Mouse (Mus musculus): Measurements from ENCODE around the gene Itk. TPM values are rescaled to one million over a fixed set of nuclear protein-coding genes. Genes with fewer than 3 reads are reported as not detected.

Itk gene
- polyA plus RNA-seq, 1 experiment from 2014 or later: not detected

DNA sequence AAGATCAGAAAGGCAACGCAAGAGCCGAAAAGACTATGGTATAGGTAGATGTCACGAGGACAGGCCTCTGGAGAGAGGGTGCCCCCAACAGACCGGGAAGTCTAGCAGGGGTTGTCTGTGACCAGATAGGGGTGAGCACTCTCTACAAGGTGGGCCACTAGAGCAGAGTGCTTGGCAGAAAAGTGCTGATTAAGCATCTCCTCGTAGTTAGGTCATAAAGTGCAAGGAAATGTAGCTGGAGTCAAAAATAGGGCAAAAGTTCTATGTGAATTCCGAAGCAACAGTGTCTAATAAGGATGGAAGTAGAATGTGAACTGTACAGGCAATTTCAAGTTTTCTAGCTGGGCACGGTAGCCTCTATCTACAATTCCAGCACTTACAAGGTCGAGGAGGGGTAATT, 18.1 kb downstream of the Itk start:
- H3K27ac ChIP-seq: no peak overlapping the region
- no peak for ATAC-seq
- no peak overlapping the region for H3K9ac ChIP-seq (replicated peaks)
- H3K4me1 ChIP-seq (replicated peaks): no peaks in the 10 kb centered on the region
- WGBS: 93% methylated on average over 8 of the region's 8 CpGs
- H3K9me3 ChIP-seq: no peaks in the 10 kb centered on the region
- no peak overlapping the region for H3K4me2 ChIP-seq (replicated peaks)
- no peak overlapping the region for H3K4me3 ChIP-seq (replicated peaks)
- H3K36me3 ChIP-seq: no peaks in the 10 kb centered on the region
- no peaks in the 10 kb centered on the region for H3K27me3 ChIP-seq

DNA sequence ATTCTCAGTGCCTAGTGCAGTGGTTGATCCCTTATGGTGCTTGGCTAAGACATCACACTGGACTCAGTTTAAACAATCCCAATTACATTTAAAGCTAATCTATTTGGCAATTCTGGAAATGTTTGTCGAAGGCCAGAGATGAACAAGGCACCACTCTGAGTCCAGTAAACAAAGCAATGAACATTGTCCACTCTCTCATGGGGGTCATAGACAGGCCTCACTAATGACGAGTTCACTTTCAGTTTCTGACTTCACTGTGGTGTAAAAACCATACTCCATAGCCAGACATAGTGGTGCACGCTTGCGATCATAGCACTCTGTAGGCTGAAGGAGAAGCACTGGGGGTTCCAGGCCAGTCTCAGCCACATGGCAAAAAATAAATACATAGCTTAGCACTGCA, 18.9 kb downstream of the Itk start:
- no peaks in the 10 kb centered on the region for H3K4me1 ChIP-seq (replicated peaks)
- 90% methylated on average over 4 of the region's 4 CpGs for WGBS
- no peaks in the 10 kb centered on the region for H3K27me3 ChIP-seq
- H3K9me3 ChIP-seq: no peaks in the 10 kb centered on the region
- no peak overlapping the region for H3K9ac ChIP-seq (replicated peaks)
- no peaks in the 10 kb centered on the region for H3K36me3 ChIP-seq
- H3K4me2 ChIP-seq (replicated peaks): no peak overlapping the region
- H3K4me3 ChIP-seq (replicated peaks): no peak overlapping the region
- ATAC-seq: no peak
- H3K27ac ChIP-seq: no peak overlapping the region

DNA sequence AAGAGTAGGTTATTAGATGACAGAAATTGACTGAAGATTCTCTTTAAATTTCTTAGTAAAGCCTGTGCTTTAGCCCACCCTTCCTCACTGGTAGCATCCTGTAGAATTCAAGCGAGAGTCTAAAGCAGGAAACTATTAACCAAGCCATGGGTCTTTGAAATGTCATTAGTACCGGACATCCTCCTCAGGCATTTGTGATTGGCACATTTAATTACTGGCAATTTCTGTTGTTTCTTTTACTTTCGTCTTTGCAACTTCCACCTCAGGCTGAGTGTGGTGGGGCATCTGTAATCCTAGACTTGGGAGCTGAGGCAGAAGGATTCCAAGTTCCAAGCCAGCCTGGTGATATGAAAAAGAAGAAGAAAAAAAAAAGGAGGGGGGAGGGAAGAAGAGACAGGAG, 23.0 kb downstream of the Itk start:
- Histone ChIP-seq H3K36me3 (no peaks in the 10 kb centered on the region), H3K4me1 (replicated peaks) (no peaks in the 10 kb centered on the region), H3K4me3 (replicated peaks) (no peak overlapping the region), H3K9ac (replicated peaks) (no peak overlapping the region), H3K9me3 (no peaks in the 10 kb centered on the region), H3K4me2 (replicated peaks) (no peak overlapping the region), H3K27me3 (no peaks in the 10 kb centered on the region), H3K27ac (no peak overlapping the region)
- ATAC-seq: no peak
- 86% methylated on average over 3 of the region's 3 CpGs for WGBS

DNA sequence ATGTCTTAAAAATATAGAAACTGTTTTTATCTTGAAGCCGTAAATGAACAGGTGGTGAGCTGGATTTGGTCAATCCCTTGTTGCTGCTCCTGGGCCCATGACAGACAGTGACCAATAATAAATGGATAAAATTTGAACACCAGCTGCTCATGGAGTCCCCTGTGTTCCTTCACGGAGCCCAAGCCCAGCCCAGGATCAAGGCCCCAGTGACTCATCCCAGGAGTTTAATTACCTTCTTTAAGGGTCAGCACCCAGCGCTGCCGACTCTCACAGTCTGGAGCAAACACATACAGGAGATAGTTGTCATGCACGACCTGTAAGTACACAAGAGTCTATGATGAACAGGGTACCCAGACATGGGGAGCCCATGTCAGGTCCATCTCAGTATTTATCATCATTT, 23.6 kb downstream of the Itk start:
- Histone ChIP-seq H3K9ac (replicated peaks) (no peak overlapping the region), H3K9me3 (no peaks in the 10 kb centered on the region), H3K4me2 (replicated peaks) (no peak overlapping the region), H3K4me1 (replicated peaks) (no peaks in the 10 kb centered on the region), H3K36me3 (no peaks in the 10 kb centered on the region), H3K4me3 (replicated peaks) (no peak overlapping the region), H3K27me3 (no peaks in the 10 kb centered on the region), H3K27ac (no peak overlapping the region)
- no peak for ATAC-seq
- WGBS: 81% methylated on average over 5 of the region's 5 CpGs

DNA sequence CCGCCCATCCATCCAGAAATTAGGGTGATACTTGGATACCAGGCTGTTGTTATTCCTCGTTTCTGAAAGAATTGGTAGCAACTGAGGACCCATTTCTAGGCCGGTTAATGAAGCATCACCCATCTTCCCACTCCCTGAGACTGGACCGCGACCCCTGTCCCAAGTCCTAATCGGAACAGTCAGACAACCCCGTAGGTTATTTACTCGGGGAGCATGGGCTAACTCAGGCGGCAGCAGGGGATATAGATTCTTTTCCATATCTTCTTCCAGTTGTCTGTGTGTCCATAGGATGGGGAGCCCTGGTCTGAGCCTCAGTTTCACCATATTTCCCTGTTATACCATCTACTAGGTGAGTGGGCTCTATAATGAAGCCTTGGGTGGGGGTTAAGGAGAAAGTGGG, 25.5 kb downstream of the Itk start:
- Histone ChIP-seq H3K4me1 (replicated peaks) (no peaks in the 10 kb centered on the region), H3K4me2 (replicated peaks) (no peak overlapping the region), H3K27ac (no peak overlapping the region), H3K9me3 (no peaks in the 10 kb centered on the region), H3K27me3 (no peaks in the 10 kb centered on the region), H3K4me3 (replicated peaks) (no peak overlapping the region), H3K9ac (replicated peaks) (no peak overlapping the region), H3K36me3 (no peaks in the 10 kb centered on the region)
- WGBS: 96% methylated on average over 9 of the region's 9 CpGs
- ATAC-seq: no peak

DNA sequence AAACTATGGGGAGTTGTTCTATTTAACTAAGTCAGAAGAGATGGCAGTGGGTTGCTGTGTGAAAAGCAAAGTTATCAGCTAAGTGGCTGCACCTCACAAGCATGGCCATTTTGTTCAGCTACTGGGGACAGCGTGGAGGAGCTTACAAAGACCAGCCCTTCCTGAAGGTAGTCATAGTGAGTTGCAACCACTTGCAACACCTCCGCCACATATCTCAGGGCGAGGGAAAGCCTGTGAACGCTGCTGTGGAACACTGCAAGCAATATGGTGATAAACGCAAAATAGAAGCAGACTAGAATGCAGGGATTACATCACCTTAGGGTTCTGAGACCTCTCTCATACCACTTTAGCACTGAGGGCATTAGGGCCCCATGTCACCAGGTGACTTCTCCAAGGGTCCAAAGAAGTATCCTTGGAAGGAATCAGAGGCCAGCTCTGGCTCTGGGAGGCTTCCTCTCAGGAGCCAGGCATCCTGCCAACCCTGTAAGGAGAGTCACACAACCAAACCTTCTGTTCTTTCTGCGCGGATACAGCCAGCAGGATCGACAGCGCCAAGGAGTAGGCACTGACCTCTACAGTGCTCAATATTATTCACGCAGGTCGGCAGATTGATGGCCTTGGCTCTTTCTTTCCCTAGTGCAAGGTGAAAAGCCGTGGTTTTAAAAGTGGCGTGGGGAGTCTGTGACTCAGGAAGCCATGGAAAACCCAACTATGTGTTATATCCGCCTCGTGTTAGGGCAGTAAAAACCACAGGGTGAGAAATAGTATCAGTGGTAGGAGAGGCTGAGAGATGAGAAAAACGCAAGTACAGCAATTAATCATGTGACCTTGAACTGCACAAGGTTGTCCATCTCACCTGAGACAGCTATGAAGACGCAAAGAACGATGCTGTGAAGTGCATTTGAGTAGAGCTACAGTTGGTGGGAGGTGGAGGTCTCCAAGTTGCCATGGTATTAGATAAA, 27.0 kb downstream of the Itk start:
- Histone ChIP-seq H3K4me2 (replicated peaks) (no peak overlapping the region), H3K4me3 (replicated peaks) (no peak overlapping the region), H3K36me3 (no peaks in the 10 kb centered on the region), H3K27ac (no peak overlapping the region), H3K4me1 (replicated peaks) (no peaks in the 10 kb centered on the region), H3K9me3 (no peaks in the 10 kb centered on the region), H3K27me3 (no peaks in the 10 kb centered on the region), H3K9ac (replicated peaks) (no peak overlapping the region)
- WGBS: 93% methylated on average over 18 of the region's 18 CpGs
- ATAC-seq: no peak

DNA sequence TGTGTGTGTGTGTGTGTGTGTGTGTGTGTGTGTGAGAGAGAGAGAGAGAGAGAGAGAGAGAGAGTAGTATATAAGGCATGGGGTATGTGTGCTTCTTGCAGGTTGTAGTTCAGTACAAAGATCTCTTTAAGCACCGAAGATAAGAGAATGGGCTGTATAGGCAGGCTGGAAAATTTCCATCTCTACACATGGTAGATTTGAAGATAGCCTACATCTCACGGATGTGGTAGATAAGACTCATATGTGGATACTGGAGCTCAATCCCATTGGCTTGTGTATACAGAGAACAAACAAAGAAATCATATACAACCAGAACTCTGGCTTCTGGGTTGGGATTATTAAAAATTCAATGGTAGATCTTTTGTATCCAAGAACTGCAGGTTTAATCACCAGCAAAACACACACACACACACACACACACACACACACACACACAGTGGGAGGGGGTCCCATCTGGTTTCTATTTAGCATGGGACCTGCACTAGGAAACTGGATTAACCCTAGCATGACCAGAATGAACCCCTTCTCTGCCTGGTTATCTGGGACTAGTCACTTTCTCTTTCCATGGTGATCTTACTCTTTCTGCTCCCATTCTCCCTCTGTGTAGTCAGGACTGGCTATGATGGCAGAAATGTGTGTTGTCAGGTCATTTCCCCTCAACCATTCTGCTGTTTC, 28.2 kb downstream of the Itk start:
- no peak overlapping the region for H3K4me3 ChIP-seq (replicated peaks)
- H3K9me3 ChIP-seq: no peaks in the 10 kb centered on the region
- H3K9ac ChIP-seq (replicated peaks): no peak overlapping the region
- 77% methylated on average over 2 of the region's 2 CpGs for WGBS
- H3K4me2 ChIP-seq (replicated peaks): no peak overlapping the region
- H3K27me3 ChIP-seq: no peaks in the 10 kb centered on the region
- H3K36me3 ChIP-seq: no peaks in the 10 kb centered on the region
- H3K4me1 ChIP-seq (replicated peaks): no peaks in the 10 kb centered on the region
- H3K27ac ChIP-seq: no peak overlapping the region
- no peak for ATAC-seq

DNA sequence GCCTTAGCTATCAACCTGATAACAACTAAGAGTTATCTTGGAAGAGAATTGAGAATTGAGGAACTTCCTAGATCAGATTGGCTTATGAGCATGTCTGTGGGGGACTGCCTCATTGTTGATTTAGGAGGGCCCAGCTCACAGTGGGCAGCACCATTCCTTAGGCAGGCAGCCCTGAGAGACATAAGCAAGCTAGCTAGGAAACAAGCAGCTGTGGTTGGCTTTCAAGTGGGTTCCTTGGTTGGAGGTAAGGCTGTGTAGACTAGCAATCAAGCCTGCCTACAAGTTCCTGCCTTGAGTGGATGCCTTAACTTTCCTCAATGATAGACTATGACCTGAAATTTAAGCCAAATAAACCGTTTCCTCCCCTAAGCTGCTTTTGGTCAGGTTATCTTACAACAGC, 30.9 kb downstream of the Itk start:
- WGBS: 69% methylated on average over 1 of the region's 1 CpGs
- Histone ChIP-seq H3K4me3 (replicated peaks) (no peak overlapping the region), H3K27ac (no peak overlapping the region), H3K4me2 (replicated peaks) (no peak overlapping the region), H3K9ac (replicated peaks) (no peak overlapping the region), H3K4me1 (replicated peaks) (no peaks in the 10 kb centered on the region), H3K36me3 (no peaks in the 10 kb centered on the region), H3K27me3 (no peaks in the 10 kb centered on the region), H3K9me3 (no peaks in the 10 kb centered on the region)
- no peak for ATAC-seq

DNA sequence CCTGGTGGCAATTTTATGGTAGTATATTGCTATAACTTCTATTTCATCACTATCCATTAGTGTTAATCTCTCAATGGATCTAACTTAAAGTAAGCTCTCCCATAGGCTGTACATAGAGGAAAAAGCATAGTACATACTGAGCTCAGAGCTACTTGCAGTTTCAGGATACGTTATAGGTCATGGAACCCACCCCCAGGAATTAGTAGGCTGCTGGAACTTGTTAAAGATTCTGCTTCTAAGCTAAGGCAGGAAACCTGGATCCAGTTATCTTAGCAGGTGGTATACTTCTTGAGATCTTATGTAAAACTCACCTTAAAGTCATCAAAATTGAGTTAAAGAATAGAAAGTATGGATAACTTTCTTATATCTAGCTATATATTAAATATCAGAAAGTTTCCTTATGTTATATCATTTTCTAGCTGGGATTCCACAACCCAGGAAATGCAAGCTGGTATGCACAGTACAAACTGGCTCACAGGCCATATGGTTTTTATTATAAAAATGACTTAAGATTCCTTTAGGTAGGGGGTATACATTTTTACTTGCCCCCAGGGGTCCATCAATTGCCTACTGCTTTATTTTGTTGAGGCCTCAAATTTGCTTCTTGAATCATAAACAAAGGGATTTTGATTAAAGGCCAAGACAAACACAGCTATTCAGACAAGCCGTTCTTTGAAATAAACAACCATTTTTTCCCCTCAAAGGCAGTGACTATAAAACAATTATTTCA, 39.5 kb downstream of the Itk start:
- WGBS: 81% methylated on average over 2 of the region's 2 CpGs
- Histone ChIP-seq H3K4me1 (replicated peaks) (no peaks in the 10 kb centered on the region), H3K4me2 (replicated peaks) (no peak overlapping the region), H3K4me3 (replicated peaks) (no peak overlapping the region), H3K9me3 (no peaks in the 10 kb centered on the region), H3K27ac (no peak overlapping the region), H3K36me3 (no peaks in the 10 kb centered on the region), H3K27me3 (no peaks in the 10 kb centered on the region), H3K9ac (replicated peaks) (no peak overlapping the region)
- ATAC-seq: no peak

DNA sequence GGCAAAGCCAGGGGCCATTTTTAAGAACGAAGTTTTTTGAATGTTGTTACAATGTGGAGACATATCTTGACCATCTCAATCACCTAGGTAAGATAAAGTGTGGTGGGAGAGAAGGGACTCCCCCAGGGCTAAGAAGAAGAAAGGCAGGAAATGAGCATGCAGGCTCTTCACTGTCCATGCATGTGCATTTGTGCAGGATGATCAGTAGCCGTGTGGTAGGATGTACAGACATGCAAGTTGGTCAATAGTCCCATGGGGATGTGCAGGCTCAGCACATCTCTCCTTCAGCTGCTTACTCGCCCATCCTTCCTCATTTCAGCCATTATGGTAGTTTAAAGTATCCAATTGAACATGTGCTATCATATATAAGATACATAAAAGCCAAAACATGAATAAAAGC, 40.9 kb downstream of the Itk start:
- no peak for ATAC-seq
- Histone ChIP-seq H3K4me1 (replicated peaks) (no peaks in the 10 kb centered on the region), H3K27ac (no peak overlapping the region), H3K4me2 (replicated peaks) (no peak overlapping the region), H3K9me3 (no peaks in the 10 kb centered on the region), H3K36me3 (no peaks in the 10 kb centered on the region), H3K9ac (replicated peaks) (no peak overlapping the region), H3K27me3 (no peaks in the 10 kb centered on the region), H3K4me3 (replicated peaks) (no peak overlapping the region)
- 80% methylated on average over 3 of the region's 3 CpGs for WGBS

DNA sequence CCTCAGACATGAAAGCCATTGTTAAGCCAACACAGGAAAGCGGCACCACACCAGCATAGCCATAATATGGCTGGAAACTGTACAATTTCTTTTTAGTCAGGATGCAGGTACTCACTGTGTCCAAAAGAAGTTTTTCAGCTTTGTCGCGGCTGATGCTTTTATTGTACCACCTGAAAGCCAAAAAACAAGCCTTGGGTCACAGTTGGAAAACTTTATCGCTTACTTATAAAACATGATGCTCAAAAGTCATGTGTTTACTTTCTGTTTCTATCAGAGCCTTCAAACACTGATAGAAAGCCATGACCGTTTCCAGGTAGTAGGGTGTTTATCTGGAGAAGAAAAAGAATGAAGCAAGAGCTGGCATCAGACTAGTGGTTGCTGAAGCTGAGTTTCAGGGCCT, 41.6 kb downstream of the Itk start:
- no peaks in the 10 kb centered on the region for H3K4me1 ChIP-seq (replicated peaks)

DNA sequence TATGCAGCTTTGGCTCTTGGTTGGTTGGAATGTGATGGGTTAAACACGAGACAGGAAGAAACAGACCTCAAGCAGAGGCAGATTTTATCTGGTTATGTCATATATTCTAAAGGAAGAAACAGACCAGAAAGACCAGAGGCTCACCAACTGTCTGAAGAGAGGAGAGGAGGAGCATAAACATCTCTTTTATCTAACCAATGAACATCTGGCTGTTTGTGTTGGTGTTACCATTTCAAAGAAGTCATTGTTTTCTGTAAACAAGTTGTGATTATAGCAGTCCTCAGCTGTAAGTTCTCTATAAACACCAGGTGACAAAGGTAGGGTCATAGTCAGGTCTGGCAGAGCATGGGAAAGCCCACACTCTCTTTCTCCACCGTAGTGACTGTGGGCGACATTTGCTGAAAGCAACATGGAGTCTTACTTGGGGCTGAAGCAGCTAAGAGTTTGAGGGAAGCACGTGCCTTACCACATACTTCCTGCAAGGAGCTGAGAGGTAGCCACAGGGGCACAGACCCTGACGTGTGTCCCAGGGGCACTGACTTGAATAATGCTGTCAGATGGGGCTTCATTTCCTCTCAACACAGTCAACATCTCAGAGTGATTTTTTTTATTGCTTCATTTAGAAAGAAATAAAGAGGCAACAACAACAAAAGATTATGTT, 45.3 kb downstream of the Itk start:
- H3K4me1 ChIP-seq (replicated peaks): no peaks in the 10 kb centered on the region
- H3K4me2 ChIP-seq (replicated peaks): no peak overlapping the region
- ATAC-seq: no peak

More for the DNA sequence above, 41.6 kb downstream of the Itk start:
- no peaks in the 10 kb centered on the region for H3K36me3 ChIP-seq
- no peaks in the 10 kb centered on the region for H3K27me3 ChIP-seq
- no peak overlapping the region for H3K4me3 ChIP-seq (replicated peaks)
- 92% methylated on average over 5 of the region's 5 CpGs for WGBS
- no peak overlapping the region for H3K9ac ChIP-seq (replicated peaks)
- no peak for ATAC-seq
- no peaks in the 10 kb centered on the region for H3K9me3 ChIP-seq
- no peak overlapping the region for H3K27ac ChIP-seq
- no peak overlapping the region for H3K4me2 ChIP-seq (replicated peaks)

More for the DNA sequence above, 45.3 kb downstream of the Itk start:
- Histone ChIP-seq H3K27ac (no peak overlapping the region), H3K36me3 (no peaks in the 10 kb centered on the region), H3K9me3 (no peaks in the 10 kb centered on the region), H3K27me3 (no peaks in the 10 kb centered on the region), H3K9ac (replicated peaks) (no peak overlapping the region), H3K4me3 (replicated peaks) (no peak overlapping the region)
- 68% methylated on average over 5 of the region's 5 CpGs for WGBS

Measured in midbrain, embryonic 13.5 days (tissue).